Mouse (Mus musculus): ENCODE measurements around the gene Megf6. TPM values are rescaled to one million over a fixed set of nuclear protein-coding genes. Genes with fewer than 3 reads are reported as not detected.

The Megf6 gene
- polyA plus RNA-seq, 1 experiment, result 3.8 TPM

GRCm38 (mm10) chr4:154248092-154248805, 77.7 kb downstream of the Megf6 start:
- Histone ChIP-seq H3K9me3 (replicated peaks; ENCODE audit: control insufficient read depth, insufficient read depth, low read length, poor library complexity, severe bottlenecking) (no peaks in the 10 kb centered on the region), H3K27me3 (ENCODE audit: control insufficient read depth, insufficient read depth, low read length, poor library complexity, severe bottlenecking) (no peaks in the 10 kb centered on the region), H3K36me3 (ENCODE audit: control insufficient read depth, insufficient read depth, low read length, poor library complexity, severe bottlenecking) (no peaks in the 10 kb centered on the region), H3K4me1 (ENCODE audit: control insufficient read depth, insufficient read depth, low read length) (no peaks in the 10 kb centered on the region), H3K27ac (ENCODE audit: insufficient read depth, low read length) (no peak overlapping the region), H3K4me3 (ENCODE audit: low read depth, low read length) (no peak overlapping the region), H3K9ac (ENCODE audit: low read depth, poor library complexity, severe bottlenecking) (no peak overlapping the region)
- no peak for TF ChIP-seq EP300 (IDR thresholded peaks at IDR 0.05; ENCODE audit: insufficient read depth, low read depth, low read length)
- TF ChIP-seq CTCF (IDR thresholded peaks at IDR 0.05; ENCODE audit: low read depth, low read length), result no peak
- TF ChIP-seq POLR2A (IDR thresholded peaks at IDR 0.05; ENCODE audit: insufficient read depth, low read length), result no peak

- H3K27ac ChIP-seq (ENCODE audit: insufficient read depth, low read length), result no peak overlapping the region
- H3K4me1 ChIP-seq (ENCODE audit: control insufficient read depth, insufficient read depth, low read length), result no peaks in the 10 kb centered on the region
- no peak for TF ChIP-seq EP300 (IDR thresholded peaks at IDR 0.05; ENCODE audit: insufficient read depth, low read depth, low read length)
- no peak for TF ChIP-seq CTCF (IDR thresholded peaks at IDR 0.05; ENCODE audit: low read depth, low read length)
- TF ChIP-seq POLR2A (IDR thresholded peaks at IDR 0.05; ENCODE audit: insufficient read depth, low read length), result no peak
- H3K27me3 ChIP-seq (ENCODE audit: control insufficient read depth, insufficient read depth, low read length, poor library complexity, severe bottlenecking), result no peaks in the 10 kb centered on the region
- no peaks in the 10 kb centered on the region for H3K36me3 ChIP-seq (ENCODE audit: control insufficient read depth, insufficient read depth, low read length, poor library complexity, severe bottlenecking)
- no peaks in the 10 kb centered on the region for H3K9me3 ChIP-seq (replicated peaks; ENCODE audit: control insufficient read depth, insufficient read depth, low read length, poor library complexity, severe bottlenecking)
- H3K4me3 ChIP-seq (ENCODE audit: low read depth, low read length), result no peak overlapping the region
- no peak overlapping the region for H3K9ac ChIP-seq (ENCODE audit: low read depth, poor library complexity, severe bottlenecking)
Observed at GRCm38 (mm10) chr4:154249316-154249715, 78.8 kb downstream of the Megf6 start.

GRCm38 (mm10) chr4:154252537-154253255, 82.2 kb downstream of the Megf6 start:
- no peak overlapping the region for H3K27ac ChIP-seq (ENCODE audit: insufficient read depth, low read length)
- H3K9ac ChIP-seq (ENCODE audit: low read depth, poor library complexity, severe bottlenecking), result no peak overlapping the region
- no peaks in the 10 kb centered on the region for H3K27me3 ChIP-seq (ENCODE audit: control insufficient read depth, insufficient read depth, low read length, poor library complexity, severe bottlenecking)
- no peaks in the 10 kb centered on the region for H3K4me1 ChIP-seq (ENCODE audit: control insufficient read depth, insufficient read depth, low read length)
- no peak for TF ChIP-seq POLR2A (IDR thresholded peaks at IDR 0.05; ENCODE audit: insufficient read depth, low read length)
- no peak for TF ChIP-seq EP300 (IDR thresholded peaks at IDR 0.05; ENCODE audit: insufficient read depth, low read depth, low read length)
- TF ChIP-seq CTCF (IDR thresholded peaks at IDR 0.05; ENCODE audit: low read depth, low read length), result no peak
- H3K9me3 ChIP-seq (replicated peaks; ENCODE audit: control insufficient read depth, insufficient read depth, low read length, poor library complexity, severe bottlenecking), result no peaks in the 10 kb centered on the region
- H3K36me3 ChIP-seq (ENCODE audit: control insufficient read depth, insufficient read depth, low read length, poor library complexity, severe bottlenecking), result no peaks in the 10 kb centered on the region
- no peak overlapping the region for H3K4me3 ChIP-seq (ENCODE audit: low read depth, low read length)

- H3K4me1 ChIP-seq (ENCODE audit: control insufficient read depth, insufficient read depth, low read length), result no peaks in the 10 kb centered on the region
- no peaks in the 10 kb centered on the region for H3K36me3 ChIP-seq (ENCODE audit: control insufficient read depth, insufficient read depth, low read length, poor library complexity, severe bottlenecking)
- no peaks in the 10 kb centered on the region for H3K9me3 ChIP-seq (replicated peaks; ENCODE audit: control insufficient read depth, insufficient read depth, low read length, poor library complexity, severe bottlenecking)
- no peak overlapping the region for H3K4me3 ChIP-seq (ENCODE audit: low read depth, low read length)
- no peaks in the 10 kb centered on the region for H3K27me3 ChIP-seq (ENCODE audit: control insufficient read depth, insufficient read depth, low read length, poor library complexity, severe bottlenecking)
- H3K27ac ChIP-seq (ENCODE audit: insufficient read depth, low read length), result no peak overlapping the region
- H3K9ac ChIP-seq (ENCODE audit: low read depth, poor library complexity, severe bottlenecking), result no peak overlapping the region
- no peak for TF ChIP-seq POLR2A (IDR thresholded peaks at IDR 0.05; ENCODE audit: insufficient read depth, low read length)
Observed at GRCm38 (mm10) chr4:154260755-154261154, 90.2 kb downstream of the Megf6 start.

- Histone ChIP-seq H3K36me3 (ENCODE audit: control insufficient read depth, insufficient read depth, low read length, poor library complexity, severe bottlenecking) (no peaks in the 10 kb centered on the region), H3K9me3 (replicated peaks; ENCODE audit: control insufficient read depth, insufficient read depth, low read length, poor library complexity, severe bottlenecking) (no peaks in the 10 kb centered on the region), H3K4me3 (ENCODE audit: low read depth, low read length) (no peak overlapping the region), H3K9ac (ENCODE audit: low read depth, poor library complexity, severe bottlenecking) (no peak overlapping the region), H3K4me1 (ENCODE audit: control insufficient read depth, insufficient read depth, low read length) (no peaks in the 10 kb centered on the region), H3K27ac (ENCODE audit: insufficient read depth, low read length) (no peak overlapping the region), H3K27me3 (ENCODE audit: control insufficient read depth, insufficient read depth, low read length, poor library complexity, severe bottlenecking) (no peaks in the 10 kb centered on the region)
- TF ChIP-seq POLR2A (IDR thresholded peaks at IDR 0.05; ENCODE audit: insufficient read depth, low read length) (no peak), CTCF (IDR thresholded peaks at IDR 0.05; ENCODE audit: low read depth, low read length) (no peak), EP300 (IDR thresholded peaks at IDR 0.05; ENCODE audit: insufficient read depth, low read depth, low read length) (no peak)
Observed at GRCm38 (mm10) chr4:154262071-154262470, 91.5 kb downstream of the Megf6 start.

GRCm38 (mm10) chr4:154267511-154267910, 97.0 kb downstream of the Megf6 start:
- H3K27me3 ChIP-seq (ENCODE audit: control insufficient read depth, insufficient read depth, low read length, poor library complexity, severe bottlenecking), result no peaks in the 10 kb centered on the region
- no peak overlapping the region for H3K27ac ChIP-seq (ENCODE audit: insufficient read depth, low read length)
- no peak overlapping the region for H3K9ac ChIP-seq (ENCODE audit: low read depth, poor library complexity, severe bottlenecking)
- H3K4me1 ChIP-seq (ENCODE audit: control insufficient read depth, insufficient read depth, low read length), result no peaks in the 10 kb centered on the region
- TF ChIP-seq CTCF (IDR thresholded peaks at IDR 0.05; ENCODE audit: low read depth, low read length) (no peak), POLR2A (IDR thresholded peaks at IDR 0.05; ENCODE audit: insufficient read depth, low read length) (no peak), EP300 (IDR thresholded peaks at IDR 0.05; ENCODE audit: insufficient read depth, low read depth, low read length) (no peak)
- H3K36me3 ChIP-seq (ENCODE audit: control insufficient read depth, insufficient read depth, low read length, poor library complexity, severe bottlenecking), result no peaks in the 10 kb centered on the region
- H3K9me3 ChIP-seq (replicated peaks; ENCODE audit: control insufficient read depth, insufficient read depth, low read length, poor library complexity, severe bottlenecking), result no peaks in the 10 kb centered on the region
- no peak overlapping the region for H3K4me3 ChIP-seq (ENCODE audit: low read depth, low read length)
